Mouse (Mus musculus) right cerebral cortex, postnatal 36 days (tissue): ENCODE results near the gene Zfp146.
"Not testable (repeated sequence)": the region's sequence is repeated elsewhere in the genome, so short reads cannot be mapped to it uniquely, and the experiment has no call there.

ENCODE experiments used
- DNase-seq, 2 experiments: peaks; one replicate each; pipeline ENCODE4 v3.0.0; 2022; ENCODE audit warnings: low spot score in 2 of 2, mixed read lengths in 1 of 2

Gene Zfp146

DNA sequence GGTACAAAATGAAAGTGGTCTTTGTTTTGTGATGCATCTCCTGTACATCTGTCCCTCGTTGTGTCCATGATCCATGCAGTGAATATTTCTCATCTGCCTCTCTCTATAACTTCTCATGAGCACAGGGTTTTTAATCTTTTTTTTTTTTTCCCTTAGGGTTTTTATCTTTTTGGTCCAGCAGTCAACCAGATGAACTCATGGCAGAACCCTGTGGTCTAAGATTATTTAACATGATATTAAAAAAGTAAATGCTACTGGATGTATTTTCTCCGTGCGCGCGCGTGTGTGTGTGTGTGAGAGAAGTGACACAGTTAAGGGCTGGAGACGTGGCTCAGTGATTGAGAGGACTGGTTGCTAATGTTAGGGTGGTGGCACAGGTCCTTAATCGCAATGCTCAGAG lies 39.6 kb downstream of the Zfp146 start:
- no peak for DNase-seq

DNA sequence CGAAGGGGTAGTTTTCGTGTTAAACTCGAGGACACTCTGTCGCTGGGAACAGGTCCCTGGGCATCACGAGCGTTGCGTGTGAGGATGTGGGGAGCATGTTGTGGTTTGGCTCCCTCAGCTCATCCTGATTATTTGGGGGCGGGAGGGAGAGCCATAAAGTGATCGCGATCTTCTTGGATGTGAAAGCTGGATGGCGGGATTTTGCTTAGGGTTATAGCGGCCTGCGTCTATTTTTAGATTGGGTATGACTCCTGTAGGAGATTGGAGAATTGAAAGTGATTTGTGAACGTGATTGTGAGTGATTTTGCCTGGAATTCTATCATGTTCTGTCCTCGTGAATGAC lies 47.4 kb downstream of the Zfp146 start:
- no peak for DNase-seq

DNA sequence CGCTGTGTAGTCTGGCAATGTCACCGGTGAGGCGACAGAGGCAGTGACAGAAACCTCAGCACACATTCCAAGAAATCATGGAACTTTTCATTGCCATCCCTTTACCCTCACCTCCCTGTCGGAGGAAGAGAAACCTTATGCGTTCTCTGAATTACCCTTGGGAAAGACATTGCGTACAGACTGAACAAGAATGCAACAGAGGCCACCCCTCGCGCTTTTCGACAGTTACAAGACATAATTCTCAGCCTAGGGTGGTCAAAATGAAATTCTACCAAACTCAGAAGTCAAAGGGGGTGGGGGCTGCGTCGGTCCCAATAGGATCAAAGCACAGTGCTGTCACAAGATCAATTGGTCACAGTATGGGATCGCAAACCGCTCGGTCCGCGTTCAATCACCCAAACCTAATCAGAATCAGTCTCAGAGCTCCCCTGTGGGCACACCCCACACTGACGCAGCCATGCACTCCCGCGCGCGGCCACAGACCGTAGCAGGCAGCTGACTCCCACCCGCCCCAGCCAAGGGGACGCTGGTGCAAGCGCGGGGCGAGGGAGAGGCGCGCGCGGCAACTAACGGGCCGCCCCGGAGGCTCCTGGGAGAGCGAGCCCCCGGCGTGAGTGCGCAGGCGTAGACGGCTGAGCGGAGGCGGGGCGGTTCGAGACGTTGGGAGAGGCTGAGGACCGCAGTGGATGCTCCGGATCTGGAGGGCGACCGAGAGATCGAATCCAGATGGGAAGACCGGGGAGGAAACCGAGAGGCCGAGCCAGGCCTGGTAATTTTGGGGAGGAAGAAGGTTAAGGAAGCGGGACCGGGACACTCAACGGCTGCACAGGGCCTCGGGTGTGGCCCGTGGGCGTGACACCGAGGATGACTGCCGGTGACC lies 48.0 kb downstream of the Zfp146 start, which contains the start of gene Zfp382:
Gene Zfp382, plus strand, starts transcription at position 635 of the 880 bp plus-strand sequence.
- peak; percentile 84 to 87 for DNase-seq

DNA sequence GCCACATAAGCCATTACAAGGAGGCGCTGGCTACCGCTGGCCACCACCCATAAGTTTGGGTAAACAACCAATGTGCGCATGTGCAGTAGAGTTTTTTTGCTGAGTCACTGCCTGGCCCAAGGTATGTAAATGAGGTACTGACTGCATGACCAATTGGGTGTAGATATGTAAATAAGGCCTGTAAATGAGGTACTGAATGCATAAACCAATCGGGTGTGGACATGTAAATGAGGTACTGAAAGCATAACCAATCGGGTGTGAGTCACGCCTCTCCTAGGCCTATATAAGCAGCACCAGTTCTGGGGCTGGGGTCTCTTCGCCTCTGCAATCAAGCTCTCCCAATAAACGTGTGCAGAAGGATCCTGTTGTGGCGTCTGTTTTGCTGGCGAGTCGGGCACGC lies 51.6 kb downstream of the Zfp146 start:
- not testable (repeated sequence) for DNase-seq

DNA sequence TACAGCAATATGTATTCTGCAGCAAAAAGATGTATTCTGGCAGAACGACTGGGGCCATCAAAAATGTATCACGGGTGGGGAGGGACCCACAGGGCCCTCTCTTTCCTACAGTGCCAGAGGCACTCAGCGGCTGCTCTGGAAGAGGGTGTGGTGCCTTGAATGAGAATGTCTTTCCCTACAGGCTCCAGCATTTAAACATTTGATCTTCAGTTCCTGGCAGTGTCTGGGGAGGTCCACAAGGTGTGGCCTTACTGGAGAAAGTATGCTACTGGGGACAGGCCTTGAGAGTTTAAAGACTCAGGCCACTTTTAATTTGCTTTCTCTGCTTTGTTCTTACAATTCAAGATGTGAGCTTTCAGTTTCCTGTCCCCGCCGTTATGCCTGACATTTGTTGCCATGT lies 53.5 kb downstream of the Zfp146 start:
- no peak for DNase-seq
